Mouse (Mus musculus): ENCODE data around the gene Tlk2. TPM values are rescaled to one million over a fixed set of nuclear protein-coding genes. Genes with fewer than 3 reads are reported as not detected.

The Tlk2 gene
- polyA plus RNA-seq, 1 experiment, result 5.3 TPM

DNA sequence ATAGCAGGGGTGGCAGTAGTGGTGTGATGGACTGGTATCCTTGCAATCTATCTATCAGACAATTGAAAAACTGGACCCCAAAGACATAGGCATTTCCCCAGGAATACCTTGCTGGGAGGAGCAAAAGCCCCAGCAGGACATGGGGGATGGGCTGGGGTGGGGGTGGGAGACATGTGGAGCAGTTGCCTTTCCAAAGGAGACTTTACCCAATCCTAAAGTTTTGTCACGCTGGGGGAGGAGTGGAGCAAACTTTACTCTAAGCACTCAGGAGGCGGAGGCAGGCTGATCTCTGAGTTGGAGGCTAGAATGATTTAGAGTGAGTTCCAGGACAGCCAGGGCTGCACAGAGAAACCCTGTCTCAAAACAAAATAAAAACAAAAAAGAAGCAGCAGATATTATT lies 17.2 kb upstream of the Tlk2 start:
- TF ChIP-seq CTCF (IDR thresholded peaks at IDR 0.05; ENCODE audit: extremely low read depth, insufficient read length, insufficient replicate concordance, low read depth, low read length) (no peak), POLR2A (IDR thresholded peaks at IDR 0.05; ENCODE audit: low read depth, low read length) (no peak)
- no peaks in the 10 kb centered on the region for H3K27me3 ChIP-seq (ENCODE audit: control insufficient read depth, insufficient read depth, low read length)
- 84% methylated on average over 2 of the region's 2 CpGs for WGBS
- H3K4me1 ChIP-seq (ENCODE audit: control insufficient read depth, insufficient read depth, insufficient read length, low read length), result no peaks in the 10 kb centered on the region
- H3K36me3 ChIP-seq (ENCODE audit: control insufficient read depth, insufficient read depth, low read length), result no peaks in the 10 kb centered on the region
- H3K27ac ChIP-seq (ENCODE audit: insufficient read depth, low read depth, low read length), result no peak overlapping the region
- no peak overlapping the region for H3K4me3 ChIP-seq (ENCODE audit: low read depth, low read length)

DNA sequence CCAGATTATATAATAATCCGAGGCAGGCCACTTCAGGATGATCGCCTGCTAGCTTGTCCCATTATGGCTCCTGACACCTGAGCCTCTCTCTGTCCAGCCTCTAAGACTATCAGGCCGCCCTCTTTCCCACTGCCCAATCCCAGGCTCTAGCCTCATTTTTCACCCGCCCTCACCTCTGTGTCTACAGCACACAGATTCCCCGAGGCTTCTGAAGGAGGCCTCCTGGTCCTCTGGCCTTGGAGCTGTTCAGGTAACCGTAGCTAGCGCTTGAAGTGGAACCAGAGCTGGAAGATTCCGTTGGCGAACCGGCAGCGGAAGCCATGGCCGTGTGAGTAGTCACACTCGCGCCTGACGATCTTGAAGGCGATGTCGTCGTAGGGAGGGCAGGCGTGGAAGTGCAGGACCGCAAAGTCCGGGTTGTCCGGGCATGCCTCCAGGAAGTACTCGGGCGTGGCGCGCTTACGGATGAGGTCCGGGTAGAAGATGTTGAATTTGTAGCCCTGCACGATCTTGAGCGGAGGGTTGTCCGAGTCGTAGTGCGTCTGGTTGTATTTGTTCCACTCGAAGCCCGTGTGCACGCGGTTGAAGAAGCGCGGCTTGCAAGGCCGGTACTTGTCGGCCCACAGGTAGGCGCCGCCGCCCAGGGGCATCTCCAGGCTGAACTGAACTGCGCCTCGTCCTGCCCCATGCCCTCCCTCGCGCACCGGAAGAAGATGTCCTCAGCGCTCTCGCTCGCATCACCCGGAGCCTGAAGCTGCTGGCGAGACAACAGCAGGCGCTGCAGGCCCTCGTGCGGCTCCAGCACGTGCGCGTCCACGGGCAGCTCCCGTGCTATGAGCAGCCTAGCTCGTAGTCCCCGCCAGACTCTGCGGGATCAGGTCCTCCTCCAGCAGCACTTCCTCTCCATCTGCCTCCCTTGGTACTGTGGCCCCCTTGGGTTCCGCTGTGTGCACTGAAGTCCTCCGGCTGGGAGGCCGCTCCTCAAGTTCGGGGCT lies 13.8 kb upstream of the Tlk2 start:
- H3K36me3 ChIP-seq (ENCODE audit: control insufficient read depth, insufficient read depth, low read length), result no peaks in the 10 kb centered on the region
- H3K27ac ChIP-seq (ENCODE audit: insufficient read depth, low read depth, low read length), result no peak overlapping the region
- 84% methylated on average over 69 of the region's 69 CpGs for WGBS
- H3K4me3 ChIP-seq (ENCODE audit: low read depth, low read length), result no peak overlapping the region
- TF ChIP-seq CTCF (IDR thresholded peaks at IDR 0.05; ENCODE audit: extremely low read depth, insufficient read length, insufficient replicate concordance, low read depth, low read length), result no peak
- no peak for TF ChIP-seq POLR2A (IDR thresholded peaks at IDR 0.05; ENCODE audit: low read depth, low read length)
- H3K27me3 ChIP-seq (ENCODE audit: control insufficient read depth, insufficient read depth, low read length), result no peaks in the 10 kb centered on the region
- no peaks in the 10 kb centered on the region for H3K4me1 ChIP-seq (ENCODE audit: control insufficient read depth, insufficient read depth, insufficient read length, low read length)

DNA sequence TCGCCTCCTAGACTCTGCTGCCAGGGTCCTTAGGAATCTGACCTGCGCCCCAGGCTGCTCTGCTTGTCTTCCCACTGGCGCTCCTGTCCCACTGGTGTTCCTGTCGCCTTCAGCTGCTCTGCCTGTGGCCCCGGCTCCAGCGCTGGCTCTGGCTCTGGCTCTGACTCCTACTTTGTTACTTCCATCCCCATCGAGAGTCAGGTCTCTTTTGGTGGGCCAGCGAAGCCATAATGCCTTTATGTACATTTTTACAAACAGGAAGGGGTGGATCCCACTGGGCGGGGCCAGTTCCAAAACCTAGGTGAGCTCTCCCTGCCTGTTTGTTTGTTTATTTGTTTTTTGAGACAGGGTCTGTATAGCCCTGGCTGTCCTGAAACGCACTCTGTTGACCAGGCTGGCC lies 11.8 kb upstream of the Tlk2 start:
- 90% methylated on average over 10 of the region's 10 CpGs for WGBS
- no peaks in the 10 kb centered on the region for H3K27me3 ChIP-seq (ENCODE audit: control insufficient read depth, insufficient read depth, low read length)

DNA sequence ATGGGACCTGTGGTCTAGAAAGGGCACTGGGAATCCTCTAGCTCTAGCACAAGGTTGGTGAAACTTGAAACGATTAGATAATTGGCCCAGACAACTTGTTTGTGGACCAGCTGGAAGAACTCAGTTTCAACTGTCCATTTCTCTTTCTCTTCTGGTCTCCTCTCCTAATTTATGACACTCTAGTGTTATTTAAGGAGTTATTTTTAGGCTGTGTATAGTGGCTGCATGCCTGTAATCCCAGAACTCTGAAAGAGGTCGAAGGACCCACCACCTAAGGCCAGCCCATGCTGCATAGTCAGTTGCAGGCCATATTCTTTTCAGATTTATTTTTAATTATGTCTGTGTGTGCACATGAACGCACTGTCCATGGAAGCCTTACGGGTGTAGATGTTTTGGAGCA lies 916 bp downstream of the Tlk2 start:
- TF ChIP-seq POLR2A (IDR thresholded peaks at IDR 0.05; ENCODE audit: low read depth, low read length), result no peak
- no peaks in the 10 kb centered on the region; the same call in 1 of the 2 replicates for H3K4me1 ChIP-seq (ENCODE audit: control insufficient read depth, insufficient read depth, insufficient read length, low read length)
- H3K4me3 ChIP-seq (ENCODE audit: low read depth, low read length), result no peak overlapping the region
- 0 out of 2 replicates have a peak, but pooled peaks cover 4% of the 10 kb centered on the region for H3K36me3 ChIP-seq (ENCODE audit: control insufficient read depth, insufficient read depth, low read length)
- 63% methylated on average over 4 of the region's 4 CpGs for WGBS
- H3K27ac ChIP-seq (ENCODE audit: insufficient read depth, low read depth, low read length), result no peak overlapping the region
- H3K27me3 ChIP-seq (ENCODE audit: control insufficient read depth, insufficient read depth, low read length), result no peaks in the 10 kb centered on the region

More for the DNA sequence above, 11.8 kb upstream of the Tlk2 start:
- Histone ChIP-seq H3K4me1 (ENCODE audit: control insufficient read depth, insufficient read depth, insufficient read length, low read length) (no peaks in the 10 kb centered on the region), H3K36me3 (ENCODE audit: control insufficient read depth, insufficient read depth, low read length) (no peaks in the 10 kb centered on the region), H3K27ac (ENCODE audit: insufficient read depth, low read depth, low read length) (no peak overlapping the region), H3K4me3 (ENCODE audit: low read depth, low read length) (no peak overlapping the region)
- TF ChIP-seq POLR2A (IDR thresholded peaks at IDR 0.05; ENCODE audit: low read depth, low read length), result no peak
- no peak for TF ChIP-seq CTCF (IDR thresholded peaks at IDR 0.05; ENCODE audit: extremely low read depth, insufficient read length, insufficient replicate concordance, low read depth, low read length)

DNA sequence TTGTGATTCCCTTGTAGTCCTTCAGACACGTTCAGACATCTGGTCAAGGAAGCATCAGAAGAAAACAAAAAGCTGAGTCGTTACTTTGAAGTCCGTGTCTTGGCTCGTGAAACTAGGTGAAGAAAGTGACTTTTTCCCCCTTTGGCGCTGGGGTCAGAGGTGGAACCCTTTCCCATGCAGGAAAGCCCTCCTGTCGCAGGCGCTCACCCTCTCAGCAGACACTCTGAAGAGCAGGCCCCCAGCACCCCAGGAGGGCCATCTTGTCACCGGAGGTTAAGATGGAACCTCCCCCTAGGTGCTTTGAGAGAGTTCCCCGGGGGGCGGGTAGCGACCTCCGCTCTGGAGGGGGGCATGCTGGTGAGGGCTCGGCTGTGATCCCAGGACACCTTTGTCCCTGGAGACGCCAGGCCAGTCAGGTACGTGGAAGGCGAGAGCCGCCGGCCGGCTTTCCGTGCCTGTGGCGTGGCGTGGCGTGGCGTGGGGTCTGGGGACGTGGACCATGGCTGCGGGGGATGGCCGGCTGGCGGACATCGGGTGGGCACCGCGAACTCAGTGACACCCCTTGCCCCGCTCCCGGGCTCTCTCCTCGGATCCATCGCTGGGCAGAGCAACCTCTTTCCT lies 2.0 kb downstream of the Tlk2 start:
- no peak for TF ChIP-seq CTCF (IDR thresholded peaks at IDR 0.05; ENCODE audit: extremely low read depth, insufficient read length, insufficient replicate concordance, low read depth, low read length)
- peaks cover 6% of the 10 kb centered on the region; the same call in 1 of the 2 replicates for H3K36me3 ChIP-seq (ENCODE audit: control insufficient read depth, insufficient read depth, low read length)
- H3K27me3 ChIP-seq (ENCODE audit: control insufficient read depth, insufficient read depth, low read length), result no peaks in the 10 kb centered on the region
- under 1% methylated on average over 35 of the region's 35 CpGs for WGBS
- H3K4me3 ChIP-seq (ENCODE audit: low read depth, low read length), result peak overlapping the region; percentile 99
- H3K27ac ChIP-seq (ENCODE audit: insufficient read depth, low read depth, low read length), result peak overlapping the region; percentile 58
- H3K4me1 ChIP-seq (ENCODE audit: control insufficient read depth, insufficient read depth, insufficient read length, low read length), result no peaks in the 10 kb centered on the region; the same call in 1 of the 2 replicates

DNA sequence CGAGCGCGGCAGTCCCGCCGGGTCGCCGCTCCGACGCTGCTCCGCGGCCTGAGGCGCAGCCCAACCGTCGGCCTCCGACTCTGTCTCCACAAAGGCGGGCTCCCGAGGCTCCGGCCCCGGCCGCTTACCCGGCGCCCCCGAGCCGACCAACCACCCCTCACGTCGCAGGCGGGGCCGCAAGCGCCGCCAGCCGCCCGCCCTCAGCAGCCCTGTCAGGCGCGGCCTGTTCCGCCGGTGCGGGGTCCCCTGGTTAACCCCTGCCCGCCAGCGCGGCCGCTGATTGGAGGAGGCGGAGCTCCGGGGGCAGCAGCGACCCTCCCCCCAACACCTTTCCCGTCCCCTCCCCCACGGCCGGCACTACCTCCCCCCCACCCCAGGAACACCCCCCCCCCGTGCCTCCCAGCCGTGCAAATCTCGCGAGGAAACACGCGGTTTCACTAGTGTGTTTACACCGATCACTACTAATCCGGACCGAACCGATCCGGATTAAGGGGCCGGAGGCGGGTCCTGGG lies 2.6 kb downstream of the Tlk2 start:
- Histone ChIP-seq H3K4me3 (ENCODE audit: low read depth, low read length) (peak overlapping the region; percentile 99), H3K27ac (ENCODE audit: insufficient read depth, low read depth, low read length) (peak overlapping the region; percentile 58), H3K36me3 (ENCODE audit: control insufficient read depth, insufficient read depth, low read length) (peaks cover 6% of the 10 kb centered on the region; the same call in 1 of the 2 replicates), H3K27me3 (ENCODE audit: control insufficient read depth, insufficient read depth, low read length) (no peaks in the 10 kb centered on the region), H3K4me1 (ENCODE audit: control insufficient read depth, insufficient read depth, insufficient read length, low read length) (no peaks in the 10 kb centered on the region; the same call in 1 of the 2 replicates)
- WGBS, result under 1% methylated on average over 60 of the region's 60 CpGs
- TF ChIP-seq POLR2A (IDR thresholded peaks at IDR 0.05; ENCODE audit: low read depth, low read length), result peak; percentile 75; the same call in 1 of the 2 replicates
- TF ChIP-seq CTCF (IDR thresholded peaks at IDR 0.05; ENCODE audit: extremely low read depth, insufficient read length, insufficient replicate concordance, low read depth, low read length), result no peak
